Mouse (Mus musculus): ENCODE measurements at regions not wholly inside any gene's neighbourhood (a gene's known extent, or its start where the extent isn't known, plus 50 kb on each side); places are given as distances from the start of the nearest gene placed in this dataset.

- peak; percentile 7 to 16 for DNase-seq (ENCODE audit: low spot score in 2 of 2)
These were observed 222.8 kb upstream of the 4931408C20Rik start for GRCm38 (mm10) chr1:26909926-26910665.

GRCm38 (mm10) chr1:26902306-26902705, 215.0 kb upstream of the 4931408C20Rik start:
- no peak for DNase-seq (ENCODE audit: low spot score in 2 of 2)

GRCm38 (mm10) chr1:26857433-26857832, 170.2 kb upstream of the 4931408C20Rik start:
- DNase-seq (ENCODE audit: low spot score in 2 of 2): no peak

GRCm38 (mm10) chr1:26853802-26854201, 166.5 kb upstream of the 4931408C20Rik start:
- no peak for DNase-seq (ENCODE audit: low spot score in 2 of 2)

- DNase-seq (ENCODE audit: low spot score in 2 of 2): no peak
These were observed 122.0 kb upstream of the 4931408C20Rik start for GRCm38 (mm10) chr1:26809259-26809658.

- no peak for DNase-seq (ENCODE audit: low spot score in 2 of 2)
These were observed 77.8 kb upstream of the 4931408C20Rik start for GRCm38 (mm10) chr1:26765076-26765475.

Data from frontal cortex, postnatal 10 days (tissue).